Mouse (Mus musculus) skeletal muscle tissue, adult 2 months (tissue): ENCODE measurements around the gene Jade1.
A peak's percentile ranks its signal among the peaks of the same experiment; 100 is the strongest.

Experiments
- DNase-seq: peaks from one replicate; pipeline ENCODE4 v3.0.0-alpha.2; 2012; ENCODE audit warnings: low read depth, low spot score

Jade1 gene

DNA sequence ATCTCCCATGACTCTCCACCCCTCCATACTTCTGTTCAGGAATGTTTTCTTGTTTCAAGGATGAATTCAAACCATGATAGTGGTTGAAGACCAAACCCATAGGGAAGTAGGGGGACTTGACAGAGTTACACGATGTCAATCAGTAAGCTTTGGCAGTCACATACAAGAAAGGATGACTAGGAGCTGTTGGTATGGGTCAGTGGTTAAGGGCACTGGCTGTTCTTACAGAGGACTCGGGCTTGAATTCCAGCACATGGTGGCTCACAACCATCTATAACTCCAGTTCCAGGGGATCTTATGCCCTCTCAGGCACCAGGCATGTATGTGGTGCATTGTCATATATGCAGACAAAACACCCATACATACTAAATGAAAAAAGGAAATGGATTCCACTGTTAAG lies 21.7 kb downstream of the Jade1 start:
- no peak for DNase-seq

DNA sequence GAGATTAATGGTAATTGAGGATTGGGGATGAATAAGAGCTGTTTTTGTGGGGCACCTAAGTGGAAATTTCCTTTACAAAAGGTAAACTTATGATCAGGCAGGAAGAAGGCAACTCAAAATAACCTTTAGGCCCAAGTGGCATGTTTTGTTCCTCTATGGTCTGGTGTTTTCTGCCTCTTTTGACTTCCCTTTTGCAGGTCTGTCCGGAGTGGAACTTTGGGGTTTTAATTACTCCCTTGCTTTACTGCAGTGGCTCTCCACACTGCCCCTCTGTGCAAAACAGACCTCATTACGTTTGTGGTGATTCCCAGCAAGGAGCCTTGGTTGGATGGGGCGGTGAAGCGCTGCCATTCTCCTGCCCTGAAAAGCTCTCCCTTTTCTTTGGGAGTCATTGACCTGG lies 24.3 kb downstream of the Jade1 start:
- DNase-seq = no peak

DNA sequence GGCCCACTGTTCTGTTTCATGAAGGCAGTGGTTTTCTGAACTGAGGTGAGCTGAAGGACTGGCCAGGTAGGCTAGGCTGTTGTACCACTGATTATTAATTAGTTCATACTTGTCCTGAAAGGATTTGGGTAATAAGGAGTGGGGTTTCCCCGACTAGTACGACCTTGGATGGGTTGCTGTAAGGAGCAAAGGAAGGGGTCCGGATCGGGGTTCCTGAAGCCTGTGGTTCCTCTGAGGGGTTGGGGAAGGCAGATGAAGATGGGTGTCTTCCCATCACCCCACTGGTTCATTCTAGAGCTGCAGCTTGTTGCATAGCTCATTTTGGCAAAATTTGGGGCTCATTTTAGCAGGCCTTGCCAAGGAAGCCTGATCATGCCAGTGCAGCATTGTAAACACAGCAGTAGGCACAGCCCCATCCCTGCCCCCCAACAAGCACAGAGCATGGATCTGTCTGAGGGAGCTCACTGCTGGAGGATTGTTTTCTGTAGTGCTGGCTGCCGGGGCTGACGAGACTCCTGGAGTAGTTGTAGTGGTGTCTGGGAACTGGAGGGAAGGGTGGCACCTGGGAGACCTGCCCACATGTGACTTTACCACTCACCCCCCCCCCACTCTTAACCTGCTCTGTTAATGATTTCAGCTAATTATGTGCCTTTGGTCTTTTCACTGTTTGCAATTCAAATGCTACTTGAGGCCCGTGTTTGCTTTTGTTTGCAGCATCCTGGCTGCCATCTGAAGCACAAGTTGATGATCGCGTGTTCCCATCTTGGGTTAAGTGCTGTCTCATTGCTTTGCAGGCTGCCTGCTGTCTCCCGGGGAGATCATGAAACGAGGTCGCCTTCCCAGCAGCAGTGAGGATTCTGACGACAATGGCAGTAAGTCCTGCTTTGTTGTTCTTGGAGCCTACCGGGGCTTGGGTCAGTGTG lies 25.1 kb downstream of the Jade1 start:
- no peak for DNase-seq

DNA sequence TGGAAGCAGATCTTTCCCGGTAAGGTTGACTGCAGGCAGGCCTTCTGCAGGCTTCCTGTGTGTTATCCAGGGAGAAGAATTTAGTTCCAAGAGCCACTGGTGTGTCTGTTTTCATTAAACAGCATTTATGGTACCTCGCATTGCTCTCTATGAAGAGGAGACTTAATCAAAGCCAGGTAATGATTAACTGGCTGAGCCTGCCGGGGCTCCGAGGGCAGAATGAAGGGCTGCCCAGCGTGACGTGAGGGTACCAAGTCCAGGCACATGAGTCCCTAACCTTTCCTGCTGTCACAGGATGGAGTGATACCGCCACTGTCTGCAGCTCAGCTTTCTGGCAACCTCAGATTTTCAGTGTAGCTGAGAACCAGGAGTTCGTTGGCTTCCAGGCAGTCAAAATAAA lies 25.9 kb downstream of the Jade1 start:
- no peak for DNase-seq

DNA sequence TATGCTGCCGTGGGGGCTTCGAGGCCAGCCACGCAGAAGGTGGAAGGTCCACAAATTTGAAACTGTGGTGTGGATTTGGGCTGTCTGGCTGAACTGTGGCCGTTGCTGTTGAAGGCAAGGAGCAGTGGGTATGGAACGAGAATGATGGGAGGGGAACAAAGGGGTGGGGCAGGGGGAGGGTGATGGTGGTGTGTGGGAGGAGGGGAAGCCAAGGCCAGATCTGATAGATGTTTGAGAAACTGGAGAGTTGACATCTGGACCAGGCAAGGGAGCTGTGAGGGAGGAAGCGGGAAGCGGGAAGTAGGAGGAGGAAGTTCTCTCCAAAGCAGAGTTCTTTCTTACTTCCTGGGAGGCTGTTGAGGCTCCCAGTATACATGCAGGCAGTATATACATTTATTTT lies 26.7 kb downstream of the Jade1 start:
- no peak for DNase-seq

DNA sequence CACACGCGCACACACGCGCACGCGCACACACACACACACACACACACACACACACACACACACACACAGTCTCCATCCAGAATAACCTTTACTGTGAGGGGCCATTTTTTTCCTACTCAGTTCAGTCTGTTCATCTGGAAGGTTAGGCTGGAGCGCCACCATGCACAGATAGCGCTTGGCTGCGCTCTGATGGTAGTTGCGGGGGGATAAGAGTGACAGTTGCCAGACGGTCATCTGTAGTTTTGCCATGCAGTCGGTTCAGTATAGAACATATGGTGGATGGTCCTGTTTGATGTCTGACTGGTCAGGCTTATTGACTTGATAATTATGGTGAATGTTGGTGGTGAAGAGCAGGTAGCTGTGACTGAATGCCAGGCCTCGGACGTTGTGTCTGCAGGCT lies 27.6 kb downstream of the Jade1 start:
- no peak for DNase-seq

DNA sequence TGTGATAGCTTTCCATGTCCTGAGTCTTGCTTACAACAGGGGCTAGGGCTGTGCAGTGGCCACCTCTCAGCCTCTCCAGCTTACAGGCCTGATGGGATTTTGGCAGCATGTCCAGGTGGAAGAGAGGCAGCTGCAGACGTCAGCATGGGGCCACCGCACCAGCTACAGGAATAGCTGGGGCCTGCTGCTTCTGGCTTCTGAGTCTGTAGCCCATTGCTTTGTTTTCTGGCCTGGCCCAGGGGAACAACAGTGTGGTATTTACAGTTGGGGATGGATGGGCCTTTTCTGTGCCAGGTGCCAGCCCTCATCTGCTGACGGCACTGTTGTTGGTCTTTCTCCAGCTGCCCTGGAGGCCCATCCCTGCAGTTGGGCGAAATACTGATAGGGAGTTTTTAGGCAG lies 28.1 kb downstream of the Jade1 start:
- DNase-seq = no peak

DNA sequence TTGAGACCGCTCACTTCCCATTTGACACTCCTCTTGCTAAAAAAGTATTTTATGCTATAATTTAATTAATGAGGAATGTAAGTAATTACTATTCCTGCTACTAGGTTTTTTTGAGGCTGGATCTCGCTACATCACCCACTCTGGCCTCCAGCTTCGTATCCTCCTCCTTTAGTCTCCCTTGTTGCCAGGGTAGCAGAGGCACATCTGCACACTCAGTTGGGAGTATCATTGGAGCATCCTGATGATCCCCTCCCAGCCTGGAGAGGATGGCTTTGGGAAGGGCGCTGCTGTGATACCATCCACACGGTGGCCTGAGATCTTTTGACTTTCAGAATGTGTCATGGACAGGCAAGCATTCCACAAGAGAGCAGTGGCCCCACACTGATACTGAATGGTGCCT lies 30.0 kb downstream of the Jade1 start:
- DNase-seq = no peak

DNA sequence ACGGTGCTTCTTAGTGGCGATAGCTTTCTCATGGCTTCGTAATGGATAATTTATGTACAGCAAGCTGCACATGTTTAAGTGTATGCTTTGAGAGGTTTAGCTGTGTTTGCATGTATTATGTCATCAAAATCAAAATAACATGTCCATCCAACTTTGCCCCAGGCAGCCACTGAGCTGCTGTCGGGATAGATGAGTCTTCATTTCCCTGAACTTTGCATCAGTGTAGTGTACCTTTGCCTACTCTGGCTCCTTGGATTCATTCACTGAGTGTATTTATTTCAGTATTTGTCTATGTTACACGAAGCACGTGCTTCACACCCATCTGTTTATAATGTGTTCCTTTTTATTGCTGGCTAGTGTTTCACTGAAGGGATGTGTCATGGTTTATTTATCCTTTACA lies 30.8 kb downstream of the Jade1 start:
- DNase-seq = no peak

DNA sequence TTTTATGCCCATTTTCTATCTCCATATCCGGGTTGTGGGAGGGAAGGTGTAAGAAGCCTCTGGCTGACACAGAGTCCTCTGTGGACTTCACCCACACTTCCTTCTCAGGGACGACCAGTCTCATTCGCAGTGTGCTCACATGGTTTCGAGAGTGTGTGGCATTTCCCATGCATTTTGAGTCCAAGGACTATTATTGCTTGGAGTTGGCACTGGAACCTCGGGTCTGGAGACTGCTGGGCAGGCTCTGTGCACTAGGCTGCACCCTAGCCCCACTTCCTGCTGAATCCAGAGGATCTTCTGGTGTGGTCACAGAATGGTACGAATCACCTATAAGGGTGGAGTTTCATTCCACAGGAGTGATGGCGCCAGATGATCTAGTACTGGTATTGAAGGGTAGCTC lies 31.4 kb downstream of the Jade1 start:
- no peak for DNase-seq

DNA sequence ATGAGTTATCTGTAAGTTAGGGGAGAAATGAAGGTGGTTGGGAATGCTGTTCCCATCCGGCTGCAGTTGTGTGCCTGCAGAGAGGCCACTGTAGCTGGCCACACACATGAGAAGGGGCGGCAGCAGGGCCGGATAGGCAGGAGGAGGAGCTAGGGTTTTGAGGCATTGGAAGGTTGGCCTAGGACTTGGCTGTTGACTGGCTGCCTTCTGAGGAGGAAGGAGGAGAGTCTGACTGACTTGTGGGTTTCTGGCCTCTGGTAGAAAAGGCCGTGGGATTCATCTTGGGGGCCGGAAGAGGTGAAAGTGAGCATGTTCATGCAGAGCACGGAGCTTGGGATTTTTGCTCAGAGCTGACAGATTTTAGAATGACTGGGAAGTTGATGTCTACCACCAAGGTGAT lies 32.1 kb downstream of the Jade1 start:
- no peak for DNase-seq

DNA sequence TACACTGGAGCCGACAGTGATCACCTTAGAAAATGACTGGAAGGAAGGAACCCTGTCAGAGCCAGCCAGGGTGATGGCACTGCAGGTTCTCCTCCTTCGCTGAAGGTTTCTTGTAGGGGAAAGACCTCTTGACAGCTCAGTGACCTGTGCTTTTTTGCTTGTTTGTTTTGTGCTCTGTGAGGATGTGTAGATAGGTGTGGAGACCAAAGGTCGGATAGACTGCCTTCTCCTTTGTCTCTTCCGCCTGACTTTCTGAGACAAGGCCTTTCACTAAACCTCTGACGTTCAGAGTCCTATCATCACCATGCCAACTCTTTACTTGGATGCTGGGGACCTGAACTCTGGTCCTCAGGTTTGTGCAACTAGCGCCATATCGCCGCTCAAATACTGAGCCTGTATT lies 33.0 kb downstream of the Jade1 start:
- DNase-seq = no peak

DNA sequence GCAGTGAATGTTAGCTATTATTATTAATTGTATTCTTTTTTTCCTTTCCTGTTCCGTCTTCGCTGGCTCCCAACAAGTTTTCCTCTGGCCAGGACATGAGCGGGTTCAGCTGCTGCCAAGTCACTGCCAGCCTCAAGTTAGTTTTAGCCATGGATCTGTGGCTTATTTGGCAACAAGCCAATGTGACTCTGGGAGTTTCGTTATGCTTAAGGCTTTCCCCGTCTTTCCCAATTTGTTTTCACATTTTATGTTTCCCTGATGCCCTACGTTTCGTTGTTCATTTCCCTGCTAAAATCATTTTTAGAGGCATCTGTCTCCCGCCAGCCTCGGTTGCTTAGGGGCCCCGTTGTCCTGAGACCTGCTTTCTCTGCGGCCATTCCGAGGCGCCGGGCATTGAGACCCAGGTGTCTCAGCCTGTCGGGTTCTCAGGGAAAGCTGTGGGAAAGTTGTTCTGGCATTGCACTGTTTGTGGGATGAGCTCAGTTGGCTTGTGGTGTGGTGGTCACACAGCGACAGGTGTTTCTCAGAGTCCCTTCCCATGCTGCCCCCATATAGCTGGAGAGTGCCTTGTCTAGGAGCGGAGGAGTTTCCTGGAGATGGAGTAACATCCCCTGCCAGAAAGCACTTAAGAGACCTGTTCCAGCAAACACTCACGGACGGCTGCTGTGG lies 33.8 kb downstream of the Jade1 start:
- DNase-seq = no peak

DNA sequence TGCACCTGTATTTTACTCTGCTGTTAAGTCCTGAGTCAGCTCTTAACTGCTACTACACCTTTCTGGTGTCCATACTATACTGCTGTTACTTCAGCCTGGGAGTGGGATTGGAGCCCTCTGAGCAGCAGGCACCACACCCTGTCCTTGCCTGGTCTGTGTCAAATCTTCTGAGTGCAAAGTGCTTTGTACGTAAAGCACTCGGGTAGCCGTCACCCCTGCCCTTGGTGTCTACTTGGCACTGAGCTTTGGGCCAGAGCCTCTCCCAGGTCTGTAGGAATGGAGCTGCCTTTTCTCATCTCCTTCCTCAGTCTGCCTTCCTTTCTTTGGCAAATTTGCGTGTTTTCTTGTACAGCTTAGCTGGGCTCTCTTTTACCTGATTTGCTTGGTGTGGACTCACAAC lies 34.5 kb downstream of the Jade1 start:
- no peak for DNase-seq

DNA sequence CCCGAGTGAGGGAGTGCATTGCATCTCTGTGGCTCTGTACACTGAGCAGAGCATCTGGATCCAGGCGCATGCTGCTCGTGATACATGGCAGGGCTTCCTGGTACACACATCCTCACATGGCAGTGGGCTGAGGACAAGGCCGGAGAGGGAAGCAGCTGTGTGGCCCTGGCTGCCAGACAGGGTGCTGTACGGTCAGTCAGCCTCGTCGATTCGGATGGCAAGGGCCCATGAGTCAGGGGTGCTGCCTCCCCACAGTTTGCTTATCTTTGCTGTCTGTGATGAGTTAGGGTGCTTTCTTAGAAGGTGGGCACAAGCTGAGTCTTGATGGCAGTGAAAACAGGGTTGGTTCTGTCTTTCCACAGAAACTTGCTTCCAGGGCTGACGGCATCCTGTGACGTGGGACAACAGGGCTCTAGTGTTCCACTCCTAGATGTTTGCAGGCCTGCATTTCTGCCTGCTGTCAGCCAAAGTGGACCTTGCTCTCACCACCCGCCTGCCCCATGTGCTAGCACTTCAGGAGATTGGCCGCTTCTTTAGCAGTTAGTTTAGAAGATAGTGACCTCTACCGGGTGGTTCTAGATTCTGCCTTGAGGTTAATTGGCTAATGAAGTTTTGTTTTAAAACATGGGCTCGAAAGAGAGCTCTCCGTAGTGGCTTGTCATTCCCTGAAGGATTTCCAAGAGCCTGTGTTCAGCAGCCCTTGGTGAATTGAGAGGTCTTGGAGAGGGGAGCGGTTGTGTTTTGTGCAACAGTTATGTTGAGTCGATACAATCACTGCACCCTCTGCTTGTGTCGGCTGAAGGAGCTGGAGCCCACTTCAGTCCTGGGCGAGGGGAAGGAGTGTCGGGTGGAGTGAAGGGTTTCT lies 35.4 kb downstream of the Jade1 start:
- peak; percentile 40 for DNase-seq

DNA sequence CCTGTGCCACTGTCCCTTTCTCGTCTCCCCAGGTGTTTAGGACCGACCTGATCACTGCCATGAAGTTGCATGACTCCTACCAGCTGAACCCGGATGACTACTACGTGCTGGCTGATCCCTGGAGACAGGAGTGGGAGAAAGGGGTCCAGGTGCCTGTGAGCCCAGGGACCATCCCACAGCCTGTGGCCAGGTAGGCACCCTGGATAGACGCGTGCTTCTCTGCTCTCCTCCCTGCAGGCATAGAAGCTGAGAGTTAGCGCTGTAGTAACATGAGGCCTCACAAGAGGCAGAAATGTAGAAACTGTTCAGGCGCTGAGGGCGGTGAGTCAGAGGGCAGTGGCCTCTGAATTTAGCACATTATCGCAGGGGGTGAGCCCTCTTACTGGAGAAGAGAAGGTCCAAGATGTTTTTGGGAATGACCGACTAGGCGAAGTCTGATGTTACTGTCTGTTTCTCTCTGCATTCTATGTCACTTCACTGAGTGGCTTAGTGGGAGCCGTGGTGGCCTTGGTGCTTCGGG lies 36.2 kb downstream of the Jade1 start:
- DNase-seq = no peak

DNA sequence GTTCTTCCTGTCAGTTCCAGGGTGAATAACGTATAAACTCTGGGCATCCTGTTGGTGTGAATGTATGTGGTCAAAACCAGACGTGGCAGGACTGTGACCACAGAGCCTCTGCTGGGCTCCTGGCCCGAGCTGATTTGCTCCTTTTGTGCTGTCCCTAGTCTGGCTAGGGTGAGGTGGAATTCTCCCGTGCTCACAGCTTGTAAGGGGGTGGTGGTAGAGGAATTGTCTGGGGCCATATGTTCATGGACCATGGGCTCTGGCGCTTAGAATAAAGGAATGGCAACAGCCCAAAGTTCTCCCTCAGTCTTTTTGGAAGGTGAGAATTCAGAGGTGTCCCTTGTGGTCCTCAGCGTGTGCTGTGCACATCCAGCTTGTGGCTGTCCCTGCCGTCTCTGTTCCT lies 37.3 kb downstream of the Jade1 start:
- DNase-seq = no peak

DNA sequence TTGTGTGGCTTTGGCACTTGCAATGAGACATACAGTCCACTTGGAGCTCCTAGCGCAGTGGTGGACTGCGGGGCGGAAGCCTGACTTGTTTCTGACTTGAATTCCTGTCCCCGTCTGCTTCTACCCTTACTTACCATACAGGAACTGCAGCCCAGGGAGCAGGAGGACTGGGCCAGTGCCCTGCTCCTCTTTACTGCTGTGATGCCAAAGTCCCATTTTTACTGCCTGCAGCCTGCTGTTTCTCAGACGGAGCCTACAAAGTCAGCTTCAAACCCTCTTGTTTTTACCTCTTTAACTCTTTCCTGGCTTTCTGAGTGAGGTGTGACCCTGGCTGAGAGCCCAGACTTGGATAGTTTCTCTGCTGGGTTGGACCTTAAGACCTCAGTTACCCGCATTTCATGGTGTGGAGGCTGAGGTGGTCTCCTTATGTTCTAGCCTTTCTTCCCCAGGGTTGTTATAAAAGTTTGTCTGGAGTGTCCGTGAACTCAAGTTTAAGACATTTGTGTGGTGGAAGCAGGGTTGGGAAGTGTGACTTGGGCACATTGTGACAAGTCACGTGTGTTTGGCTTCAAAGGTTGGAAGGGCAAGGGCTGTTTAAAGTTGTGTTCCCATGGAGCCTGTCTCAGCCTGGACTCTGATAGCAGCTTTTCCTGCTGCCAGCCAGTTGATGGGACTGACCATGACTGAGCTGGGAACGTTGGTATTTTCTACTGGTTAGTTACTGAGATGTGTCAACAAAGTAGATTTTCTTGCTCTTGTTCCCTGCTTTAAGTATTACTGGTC lies 38.8 kb downstream of the Jade1 start:
- DNase-seq = no peak

DNA sequence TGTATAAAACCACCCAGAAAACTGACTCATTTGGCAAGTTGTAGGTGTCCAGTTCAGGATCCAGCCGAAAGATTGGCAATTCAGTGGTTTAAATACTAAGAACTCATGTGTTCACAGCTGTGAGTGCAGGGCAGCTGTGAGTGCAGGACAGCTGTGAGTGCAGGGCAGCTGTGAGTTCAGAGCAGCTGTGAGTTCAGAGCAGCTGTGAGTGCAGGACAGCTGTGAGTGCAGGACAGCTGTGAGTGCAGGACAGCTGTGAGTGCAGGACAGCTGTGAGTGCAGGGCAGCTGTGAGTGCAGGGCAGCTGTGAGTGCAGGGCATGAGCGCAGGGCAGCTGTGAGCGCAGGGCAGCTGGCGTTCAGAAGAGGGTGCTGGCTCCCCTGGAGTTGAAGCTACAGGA lies 39.5 kb downstream of the Jade1 start:
- no peak for DNase-seq

DNA sequence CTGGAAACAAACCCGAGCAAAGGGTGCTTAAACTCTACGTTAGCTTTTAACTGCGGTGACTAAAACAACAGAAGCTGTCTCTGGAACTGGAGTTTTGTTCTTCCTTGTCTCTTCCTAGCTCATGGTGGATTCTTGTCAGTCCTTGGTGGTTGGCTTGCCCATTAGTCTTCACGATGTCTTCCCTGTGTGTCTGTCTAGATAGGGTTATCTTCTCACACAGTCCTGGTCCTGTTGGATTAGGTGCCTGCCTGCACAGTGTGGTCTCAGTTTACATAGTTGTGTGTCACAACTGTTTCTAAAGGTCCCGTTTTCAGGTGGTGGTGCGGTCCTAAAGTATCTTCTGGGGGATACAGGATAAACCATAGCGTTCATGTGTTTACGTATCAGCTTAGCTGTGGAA lies 41.5 kb downstream of the Jade1 start:
- no peak for DNase-seq

DNA sequence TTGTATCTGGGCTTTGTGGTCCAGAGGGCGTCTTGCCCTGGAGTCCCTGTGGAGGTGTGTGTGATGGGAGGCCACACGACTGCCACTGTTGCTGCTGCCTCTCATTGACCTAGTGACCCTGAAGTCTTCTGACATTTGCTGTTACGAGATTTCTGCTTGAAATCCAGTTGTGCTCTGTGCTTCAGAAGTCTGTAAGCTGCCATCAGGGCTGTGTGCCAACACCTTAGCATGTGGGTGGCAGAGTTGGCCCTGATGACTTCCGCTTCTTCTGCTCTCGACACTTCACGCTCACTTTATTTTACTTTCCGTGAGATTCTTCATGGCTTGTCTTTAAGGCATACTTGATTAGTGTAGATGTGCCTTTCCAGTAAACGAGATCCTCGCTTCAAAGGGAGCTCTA lies 42.9 kb downstream of the Jade1 start:
- no peak for DNase-seq
